Mouse (Mus musculus): Measurements from ENCODE around the gene Btbd9.

Gene Btbd9

GRCm38 (mm10) chr17:30242647-30243046 is 333.6 kb downstream of the Btbd9 start:
- DNase-seq (ENCODE audit: low read depth) = no peak

- DNase-seq (ENCODE audit: low read depth) = peak; percentile 42
Observed at GRCm38 (mm10) chr17:30241720-30242322, 334.5 kb downstream of the Btbd9 start.

GRCm38 (mm10) chr17:30241061-30241460 is 335.2 kb downstream of the Btbd9 start:
- no peak for DNase-seq (ENCODE audit: low read depth)

GRCm38 (mm10) chr17:30240659-30241058 is 335.6 kb downstream of the Btbd9 start:
- no peak for DNase-seq (ENCODE audit: low read depth)

- peak; percentile 47 for DNase-seq (ENCODE audit: low read depth)
Observed at GRCm38 (mm10) chr17:30239458-30239857, 336.8 kb downstream of the Btbd9 start.

GRCm38 (mm10) chr17:30237600-30237999 is 338.7 kb downstream of the Btbd9 start:
- DNase-seq (ENCODE audit: low read depth) = no peak

- no peak for DNase-seq (ENCODE audit: low read depth)
Observed at GRCm38 (mm10) chr17:30236611-30237010, 339.7 kb downstream of the Btbd9 start.

GRCm38 (mm10) chr17:30235380-30235779 is 340.9 kb downstream of the Btbd9 start:
- DNase-seq (ENCODE audit: low read depth) = no peak

- no peak for DNase-seq (ENCODE audit: low read depth)
Observed at GRCm38 (mm10) chr17:30232698-30233097, 343.6 kb downstream of the Btbd9 start.

- no peak for DNase-seq (ENCODE audit: low read depth)
Observed at GRCm38 (mm10) chr17:30231483-30231882, 344.8 kb downstream of the Btbd9 start.

GRCm38 (mm10) chr17:30230428-30230827 is 345.9 kb downstream of the Btbd9 start:
- DNase-seq (ENCODE audit: low read depth) = no peak

- no peak for DNase-seq (ENCODE audit: low read depth)
Observed at GRCm38 (mm10) chr17:30228439-30229215, 347.7 kb downstream of the Btbd9 start.

GRCm38 (mm10) chr17:30225030-30225740 is 351.1 kb downstream of the Btbd9 start:
- no peak for DNase-seq (ENCODE audit: low read depth)

- DNase-seq (ENCODE audit: low read depth) = no peak
Observed at GRCm38 (mm10) chr17:30222837-30223236, 353.5 kb downstream of the Btbd9 start.

- DNase-seq (ENCODE audit: low read depth) = no peak
Observed at GRCm38 (mm10) chr17:30222361-30222760, 353.9 kb downstream of the Btbd9 start.

- DNase-seq (ENCODE audit: low read depth) = no peak
Observed at GRCm38 (mm10) chr17:30221677-30222076, 354.6 kb downstream of the Btbd9 start.

GRCm38 (mm10) chr17:30215741-30216140 is 360.5 kb downstream of the Btbd9 start:
- DNase-seq (ENCODE audit: low read depth) = no peak

- DNase-seq (ENCODE audit: low read depth) = no peak
Observed at GRCm38 (mm10) chr17:30214393-30214792, 361.9 kb downstream of the Btbd9 start.

GRCm38 (mm10) chr17:30213371-30213770 is 362.9 kb downstream of the Btbd9 start:
- DNase-seq (ENCODE audit: low read depth) = no peak

- DNase-seq (ENCODE audit: low read depth) = peak; percentile 44
Observed at GRCm38 (mm10) chr17:30212647-30213046, 363.6 kb downstream of the Btbd9 start.

- no peak for DNase-seq (ENCODE audit: low read depth)
Observed at GRCm38 (mm10) chr17:30210936-30211335, 365.4 kb downstream of the Btbd9 start.

- no peak for DNase-seq (ENCODE audit: low read depth)
Observed at GRCm38 (mm10) chr17:30210262-30210661, 366.0 kb downstream of the Btbd9 start.

All from NIH3T3 (cell line).